Mouse (Mus musculus) embryonic facial prominence, embryonic 10.5 days (tissue): ENCODE data around the gene 9130409I23Rik. TPM values are rescaled to one million over a fixed set of nuclear protein-coding genes. Genes with fewer than 3 reads are reported as not detected.
"Not testable (repeated sequence)": the region's sequence is repeated elsewhere in the genome, so short reads cannot be mapped to it uniquely, and the experiment has no call there.

ENCODE experiments used
- DNase-seq: peaks from one replicate; pipeline ENCODE4 v3.0.0-alpha.2; 2017; ENCODE audit warnings: low spot score
- H3K27ac ChIP-seq: fragments of 300-500 bp; sonication (generic); replicated peaks from 2 replicates; pipeline ENCODE4 v1.5.1; 2016; ENCODE audit warnings: mild to moderate bottlenecking
- H3K27me3 ChIP-seq: fragments of 300-500 bp; sonication (generic); replicated peaks from 2 replicates; pipeline ENCODE4 v1.6.1; 2016; ENCODE audit warnings: low read depth, mild to moderate bottlenecking; ENCODE audit not compliant: poor library complexity, severe bottlenecking
- H3K36me3 ChIP-seq: fragments of 300-500 bp; sonication (generic); replicated peaks from 2 replicates; pipeline ENCODE4 v1.6.1; 2016; ENCODE audit warnings: mild to moderate bottlenecking, moderate library complexity
- H3K4me1 ChIP-seq: fragments of 300-500 bp; sonication (generic); 2 replicates; pipeline ENCODE4 v1.6.1; 2016
- H3K4me3 ChIP-seq: fragments of 300-500 bp; sonication (generic); 2 replicates; pipeline ENCODE4 v1.5.1; 2016; ENCODE audit warnings: mild to moderate bottlenecking, moderate library complexity
- H3K9me3 ChIP-seq: fragments of 300-500 bp; sonication (generic); 2 replicates; pipeline ENCODE4 v1.6.1; 2016; ENCODE audit warnings: mild to moderate bottlenecking
- WGBS: fragments of 180-500 bp; shearing (Covaris S2); methylation state at CpG from one replicate; pipeline ENCODE4 v1.1.7; 2016; 5-methylcytosine and 5-hydroxymethylcytosine counted together
- polyA plus RNA-seq: library from polyadenylated mRNA; unstranded; fragments of >200 nt; fragmentation: Nextera tagmentation; extraction: Ambion mirVana; gene quantifications from 2 replicates; pipeline ENCODE4 v1.2.1, GENCODE M21; 2016

The 9130409I23Rik gene
- polyA plus RNA-seq, 1 experiment from 2014 or later, result not detected

GRCm38 (mm10) chr1:181014731-181015500, 36.1 kb upstream of the 9130409I23Rik start:
- H3K4me3 ChIP-seq, result no peak overlapping the region
- H3K27me3 ChIP-seq, result peaks cover 34% of the 10 kb centered on the region
- no peak for DNase-seq
- H3K4me1 ChIP-seq, result peaks cover 28% of the 10 kb centered on the region
- no peaks in the 10 kb centered on the region for H3K36me3 ChIP-seq
- no peaks in the 10 kb centered on the region for H3K9me3 ChIP-seq
- 79% methylated on average over 6 of the region's 6 CpGs for WGBS
- H3K27ac ChIP-seq, result no peak overlapping the region

GRCm38 (mm10) chr1:181015558-181015957, 35.5 kb upstream of the 9130409I23Rik start:
- Histone ChIP-seq H3K4me3 (no peak overlapping the region), H3K9me3 (no peaks in the 10 kb centered on the region), H3K4me1 (peaks cover 22% of the 10 kb centered on the region), H3K27me3 (peaks cover 34% of the 10 kb centered on the region), H3K36me3 (no peaks in the 10 kb centered on the region), H3K27ac (no peak overlapping the region)
- DNase-seq, result no peak

- no peak for DNase-seq
- WGBS, result 66% methylated on average over 4 of the region's 4 CpGs
- peaks cover 21% of the 10 kb centered on the region for H3K4me1 ChIP-seq
- no peaks in the 10 kb centered on the region for H3K9me3 ChIP-seq
- H3K27me3 ChIP-seq, result peaks cover 34% of the 10 kb centered on the region
- peak overlapping the region; percentile 70; the same call in 1 of the 2 replicates for H3K4me3 ChIP-seq
- no peaks in the 10 kb centered on the region for H3K36me3 ChIP-seq
- no peak overlapping the region for H3K27ac ChIP-seq
Observed at GRCm38 (mm10) chr1:181016045-181016444, 35.0 kb upstream of the 9130409I23Rik start.

GRCm38 (mm10) chr1:181016532-181017131, 34.4 kb upstream of the 9130409I23Rik start:
- no peaks in the 10 kb centered on the region for H3K9me3 ChIP-seq
- H3K36me3 ChIP-seq, result no peaks in the 10 kb centered on the region
- WGBS, result 7% methylated on average over 21 of the region's 21 CpGs
- peaks cover 34% of the 10 kb centered on the region for H3K27me3 ChIP-seq
- DNase-seq, result peak; percentile 58
- peak overlapping the region; percentile 70 for H3K4me3 ChIP-seq
- H3K4me1 ChIP-seq, result peaks cover 21% of the 10 kb centered on the region
- H3K27ac ChIP-seq, result peak overlapping the region; percentile 55

- Histone ChIP-seq H3K4me3 (peak overlapping the region; percentile 70), H3K4me1 (peaks cover 21% of the 10 kb centered on the region), H3K27me3 (peaks cover 34% of the 10 kb centered on the region), H3K36me3 (no peaks in the 10 kb centered on the region), H3K9me3 (no peaks in the 10 kb centered on the region), H3K27ac (peak overlapping the region; percentile 55)
- under 1% methylated on average over 22 of the region's 22 CpGs for WGBS
- DNase-seq, result peak; percentile 85
Observed at GRCm38 (mm10) chr1:181017212-181017711, 33.8 kb upstream of the 9130409I23Rik start.

GRCm38 (mm10) chr1:181017890-181018420, 33.1 kb upstream of the 9130409I23Rik start:
- no peaks in the 10 kb centered on the region for H3K9me3 ChIP-seq
- H3K4me3 ChIP-seq, result peak overlapping the region; percentile 70; the same call in 1 of the 2 replicates

GRCm38 (mm10) chr1:181020756-181021487, 30.1 kb upstream of the 9130409I23Rik start, which contains the start of gene Ephx1:
Ephx1 (minus strand) TSS chr1:181020904.
- DNase-seq, result no peak
- H3K36me3 ChIP-seq, result no peaks in the 10 kb centered on the region
- peaks cover 17% of the 10 kb centered on the region for H3K4me1 ChIP-seq
- peaks cover 20% of the 10 kb centered on the region for H3K27me3 ChIP-seq
- WGBS, result 61% methylated on average over 5 of the region's 5 CpGs
- H3K4me3 ChIP-seq, result no peak within 1 kb of the TSS
- H3K27ac ChIP-seq, result no peak within 1 kb of the TSS
- H3K9me3 ChIP-seq, result no peaks in the 10 kb centered on the region

More at GRCm38 (mm10) chr1:181017890-181018420, 33.1 kb upstream of the 9130409I23Rik start:
- no peak for DNase-seq
- WGBS, result 72% methylated on average over 13 of the region's 13 CpGs
- peaks cover 21% of the 10 kb centered on the region for H3K4me1 ChIP-seq
- H3K27me3 ChIP-seq, result peaks cover 34% of the 10 kb centered on the region
- H3K27ac ChIP-seq, result no peak overlapping the region
- H3K36me3 ChIP-seq, result no peaks in the 10 kb centered on the region

GRCm38 (mm10) chr1:181021488-181021865, 29.6 kb upstream of the 9130409I23Rik start:
- Histone ChIP-seq H3K4me3 (no peak overlapping the region), H3K36me3 (no peaks in the 10 kb centered on the region), H3K27me3 (peaks cover 15% of the 10 kb centered on the region), H3K4me1 (peaks cover 11% of the 10 kb centered on the region), H3K27ac (no peak overlapping the region), H3K9me3 (no peaks in the 10 kb centered on the region)
- DNase-seq, result no peak
- WGBS, result 70% methylated on average over 7 of the region's 7 CpGs

- no peak overlapping the region for H3K4me3 ChIP-seq
- peaks cover 4% of the 10 kb centered on the region for H3K4me1 ChIP-seq
- no peaks in the 10 kb centered on the region for H3K9me3 ChIP-seq
- DNase-seq, result peak; percentile 55
- WGBS, result 17% methylated on average over 1 of the region's 1 CpGs
- H3K27me3 ChIP-seq, result peaks cover 12% of the 10 kb centered on the region
- H3K27ac ChIP-seq, result no peak overlapping the region
- no peaks in the 10 kb centered on the region for H3K36me3 ChIP-seq
Observed at GRCm38 (mm10) chr1:181022265-181022664, 28.8 kb upstream of the 9130409I23Rik start.

GRCm38 (mm10) chr1:181035015-181035778, 15.8 kb upstream of the 9130409I23Rik start:
- H3K36me3 ChIP-seq, H3K4me3 ChIP-seq, H3K9me3 ChIP-seq, H3K27ac ChIP-seq, H3K4me1 ChIP-seq, DNase-seq, H3K27me3 ChIP-seq: not testable (repeated sequence)
- 89% methylated on average over 5 of the region's 5 CpGs for WGBS

- Histone ChIP-seq H3K4me3 (no peak overlapping the region), H3K36me3 (no peaks in the 10 kb centered on the region), H3K27me3 (no peaks in the 10 kb centered on the region; the same call in 1 of the 2 replicates), H3K9me3 (no peaks in the 10 kb centered on the region), H3K27ac (no peak overlapping the region), H3K4me1 (no peaks in the 10 kb centered on the region)
- DNase-seq, result no peak
- 80% methylated on average over 4 of the region's 4 CpGs for WGBS
Observed at GRCm38 (mm10) chr1:181037623-181038022, 13.4 kb upstream of the 9130409I23Rik start.
